Mouse (Mus musculus) cerebellum, adult 8-10 months (tissue): ENCODE data around the gene Atrnl1.

Source experiments
- DNase-seq: peaks from one replicate; pipeline ENCODE4 v3.0.0; 2022

Atrnl1 gene

DNA sequence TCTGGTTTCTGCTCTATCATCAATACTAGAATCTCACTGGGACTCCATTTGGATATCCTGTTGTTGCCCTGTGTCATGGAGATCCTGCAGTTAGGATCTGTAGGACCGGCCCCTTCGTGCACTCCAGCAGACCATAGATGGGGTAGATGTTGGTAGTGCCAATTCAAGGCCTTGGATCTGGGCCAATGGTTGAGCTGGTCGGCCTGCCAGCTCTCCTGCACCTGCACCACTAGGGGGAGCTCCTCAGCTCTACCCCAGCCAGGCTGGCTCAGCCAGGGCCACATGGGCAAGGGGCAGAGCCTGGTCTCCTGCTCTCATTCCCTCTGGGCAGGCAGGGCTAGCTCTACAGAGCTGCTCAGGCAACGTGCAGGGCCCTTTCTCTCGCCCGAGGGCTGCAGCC, 114.1 kb downstream of the Atrnl1 start:
- DNase-seq: no peak

DNA sequence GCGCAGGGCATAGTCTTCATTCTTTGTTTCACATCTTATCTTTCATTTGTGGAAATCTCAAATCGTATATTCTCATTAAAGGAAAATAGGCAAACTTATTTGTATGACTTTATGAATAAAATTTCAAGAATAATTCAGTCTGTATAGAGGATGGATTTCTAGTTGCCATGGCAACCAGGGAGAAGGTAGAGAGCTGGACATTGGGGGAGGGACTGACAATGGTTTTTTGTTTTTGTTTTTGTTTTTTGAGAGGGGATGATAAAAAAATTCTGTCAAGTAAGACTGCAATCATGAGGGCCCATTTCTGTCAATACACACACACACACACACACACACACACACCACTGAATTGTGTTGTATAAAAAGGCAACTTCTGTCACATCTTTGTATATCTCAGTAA, 114.5 kb downstream of the Atrnl1 start:
- no peak for DNase-seq

DNA sequence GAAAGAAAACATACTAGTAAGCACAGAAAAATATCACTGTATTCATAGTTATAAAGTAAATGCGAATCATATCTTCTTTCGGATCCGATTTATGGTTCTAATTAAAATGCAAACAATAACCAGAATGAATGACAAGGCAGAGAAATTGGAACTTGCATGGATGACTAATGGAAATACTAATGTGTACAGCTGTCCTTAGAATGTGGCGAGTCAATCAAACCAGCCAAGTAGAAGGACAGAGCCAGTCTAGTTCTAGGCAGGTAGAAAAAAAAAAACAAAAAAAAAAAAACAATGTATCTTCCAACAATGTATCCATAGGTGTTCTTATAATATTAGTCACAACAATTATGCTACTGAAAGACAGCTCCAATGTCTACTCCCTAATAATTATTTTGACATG, 116.2 kb downstream of the Atrnl1 start:
- DNase-seq: no peak

DNA sequence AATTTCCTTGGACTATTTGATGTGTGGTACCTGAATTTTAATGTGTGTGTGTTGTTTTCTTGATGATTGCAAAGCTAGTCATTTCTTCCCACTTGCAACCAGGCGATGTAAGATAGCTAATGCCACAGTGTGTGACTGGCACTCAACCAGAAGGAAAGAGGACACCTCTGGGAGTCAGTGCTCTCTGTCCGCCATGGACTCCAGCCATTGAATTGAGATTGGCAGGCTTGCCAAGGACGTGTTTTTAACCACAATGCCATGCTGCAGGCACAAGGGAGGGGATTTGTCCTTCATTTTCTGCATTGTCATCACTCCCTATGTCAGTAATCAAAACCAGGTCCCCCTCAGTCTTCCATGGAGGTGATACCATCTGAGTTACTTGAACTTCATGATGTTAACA, 126.6 kb downstream of the Atrnl1 start:
- no peak for DNase-seq

- DNase-seq: no peak
Measured at GRCm38 (mm10) chr19:57745579-57745978, 134.7 kb downstream of the Atrnl1 start.

DNA sequence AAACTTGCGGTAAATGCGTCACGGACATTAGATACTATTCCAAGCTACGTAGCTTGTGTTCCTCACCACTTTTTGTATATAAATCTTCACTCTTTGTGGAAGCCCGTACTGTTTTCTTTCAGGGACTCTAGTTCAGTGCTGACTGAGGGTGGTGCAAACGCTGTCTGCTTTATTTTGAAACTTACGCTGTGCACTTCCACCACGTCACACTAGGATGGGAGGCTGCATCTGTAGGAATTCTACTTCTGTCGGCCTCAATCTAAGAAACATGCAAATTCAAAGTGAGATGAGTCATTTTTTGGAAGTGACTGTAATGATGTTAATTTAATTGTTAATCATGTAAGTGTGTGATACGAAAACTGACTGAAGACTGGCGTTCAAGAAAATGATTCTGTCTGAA, 135.7 kb downstream of the Atrnl1 start:
- DNase-seq: no peak

DNA sequence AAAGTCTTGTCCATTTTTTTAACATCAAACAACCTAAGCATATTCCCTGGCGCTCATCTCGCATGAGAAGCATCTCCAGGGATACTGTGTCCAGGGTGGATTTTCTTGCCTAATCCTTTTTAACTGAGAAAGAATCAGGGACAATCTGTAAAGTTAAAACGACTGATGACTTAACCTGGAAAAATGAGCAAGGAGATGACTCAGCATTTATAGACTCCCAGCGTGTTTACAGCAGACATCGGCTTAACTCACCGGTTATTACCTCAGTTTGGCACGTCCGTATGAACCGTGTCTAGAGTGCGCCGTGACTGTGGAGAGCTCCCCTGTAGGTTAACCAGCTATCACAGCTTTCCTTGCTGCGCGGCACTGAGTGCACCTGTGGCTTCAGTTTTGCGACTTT, 141.4 kb downstream of the Atrnl1 start:
- no peak for DNase-seq

- no peak for DNase-seq
Measured at GRCm38 (mm10) chr19:57762526-57762925, 151.7 kb downstream of the Atrnl1 start.

GRCm38 (mm10) chr19:57764576-57765371, 153.9 kb downstream of the Atrnl1 start:
- DNase-seq: no peak

GRCm38 (mm10) chr19:57767051-57767450, 156.2 kb downstream of the Atrnl1 start:
- DNase-seq: no peak

DNA sequence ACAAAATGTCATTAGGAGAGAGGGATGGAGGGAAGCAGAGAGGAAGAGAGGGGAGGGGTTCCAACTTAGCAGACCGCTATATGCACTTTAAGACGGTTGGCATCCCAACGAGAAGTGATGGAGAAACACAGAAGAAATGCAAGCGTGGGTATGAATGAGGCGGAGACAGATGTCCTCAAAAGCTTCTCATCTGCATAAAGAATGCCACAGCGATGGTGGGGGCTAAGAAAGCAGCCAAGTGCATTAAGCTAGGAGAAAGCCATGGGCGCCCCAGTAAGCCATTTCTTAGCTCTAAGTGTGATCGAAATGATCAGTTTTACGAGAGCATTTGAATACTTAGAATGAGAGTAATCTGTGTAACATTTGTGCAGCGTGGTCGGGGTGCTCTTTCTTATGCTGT, 157.8 kb downstream of the Atrnl1 start:
- DNase-seq: no peak

DNA sequence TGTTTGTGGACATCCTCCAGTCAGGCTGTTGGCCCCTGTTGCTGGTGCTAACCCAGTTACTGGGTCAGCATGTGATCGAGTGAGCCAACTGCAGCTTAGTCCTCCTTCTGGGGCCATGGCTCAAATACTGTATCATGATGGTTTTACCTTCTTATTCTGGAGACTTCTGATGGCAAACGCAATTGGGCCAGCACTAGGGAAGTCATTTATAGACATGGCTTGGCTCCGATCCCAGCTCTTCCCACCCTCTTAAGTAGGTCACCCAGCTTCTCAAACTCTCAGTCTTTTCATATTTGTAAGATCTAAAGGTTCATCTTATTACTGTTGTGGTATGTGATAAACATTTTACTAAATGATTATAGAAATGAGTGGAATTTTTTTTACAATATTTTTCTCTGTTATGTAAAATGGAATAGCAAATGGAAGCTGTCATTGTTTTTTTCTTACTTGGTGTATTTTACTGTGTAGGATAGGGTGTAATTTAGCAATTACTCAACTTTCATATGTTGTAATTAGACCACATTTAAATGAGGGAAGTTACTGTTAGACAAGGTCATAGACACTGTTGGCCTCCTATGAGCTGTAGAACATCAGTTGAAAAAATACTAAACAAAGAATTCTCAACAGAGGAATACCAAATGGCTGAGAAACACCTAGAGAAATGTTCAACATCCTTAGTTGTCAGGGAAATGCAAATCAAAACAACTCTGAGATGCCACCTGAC, 171.7 kb downstream of the Atrnl1 start:
- peak; percentile 10 for DNase-seq

DNA sequence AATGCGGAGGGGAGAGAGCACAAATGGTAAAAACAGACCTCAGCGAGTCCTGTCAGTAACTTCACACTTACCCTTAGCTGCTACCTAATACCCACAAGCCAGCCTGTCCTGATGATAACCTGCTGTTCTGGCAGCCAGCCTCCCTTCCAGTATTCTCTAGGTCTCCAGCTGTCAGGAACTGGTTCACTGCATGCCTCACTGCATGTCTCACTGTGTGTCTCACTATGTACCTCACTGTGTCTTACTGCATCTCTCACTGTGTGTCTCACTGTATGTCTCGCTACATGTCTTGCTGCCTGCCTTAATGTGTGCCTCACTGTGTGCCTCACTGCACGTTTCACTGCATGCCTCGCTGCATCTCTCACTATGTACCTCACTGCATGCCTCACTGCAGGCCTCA, 175.9 kb downstream of the Atrnl1 start:
- no peak for DNase-seq

DNA sequence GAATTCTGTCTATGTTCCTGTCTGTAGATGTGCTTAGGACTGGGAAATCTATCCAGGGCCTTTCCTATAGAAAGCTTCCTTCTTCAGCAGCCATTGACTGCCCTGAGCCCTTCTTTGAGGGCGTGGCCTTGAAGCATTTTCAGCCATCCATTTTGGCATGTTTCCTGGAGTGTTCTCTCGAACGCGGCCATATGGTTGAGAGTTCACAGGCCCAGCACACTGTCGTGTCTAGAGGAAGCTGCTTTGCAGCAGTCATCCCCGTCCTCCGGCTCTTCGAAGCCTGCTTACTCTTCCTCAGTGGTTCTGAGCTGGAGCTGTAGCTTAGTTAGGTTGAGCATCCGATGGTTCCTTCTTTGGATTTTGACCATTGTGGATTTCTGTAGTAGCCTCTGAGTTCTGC, 191.4 kb downstream of the Atrnl1 start:
- no peak for DNase-seq

DNA sequence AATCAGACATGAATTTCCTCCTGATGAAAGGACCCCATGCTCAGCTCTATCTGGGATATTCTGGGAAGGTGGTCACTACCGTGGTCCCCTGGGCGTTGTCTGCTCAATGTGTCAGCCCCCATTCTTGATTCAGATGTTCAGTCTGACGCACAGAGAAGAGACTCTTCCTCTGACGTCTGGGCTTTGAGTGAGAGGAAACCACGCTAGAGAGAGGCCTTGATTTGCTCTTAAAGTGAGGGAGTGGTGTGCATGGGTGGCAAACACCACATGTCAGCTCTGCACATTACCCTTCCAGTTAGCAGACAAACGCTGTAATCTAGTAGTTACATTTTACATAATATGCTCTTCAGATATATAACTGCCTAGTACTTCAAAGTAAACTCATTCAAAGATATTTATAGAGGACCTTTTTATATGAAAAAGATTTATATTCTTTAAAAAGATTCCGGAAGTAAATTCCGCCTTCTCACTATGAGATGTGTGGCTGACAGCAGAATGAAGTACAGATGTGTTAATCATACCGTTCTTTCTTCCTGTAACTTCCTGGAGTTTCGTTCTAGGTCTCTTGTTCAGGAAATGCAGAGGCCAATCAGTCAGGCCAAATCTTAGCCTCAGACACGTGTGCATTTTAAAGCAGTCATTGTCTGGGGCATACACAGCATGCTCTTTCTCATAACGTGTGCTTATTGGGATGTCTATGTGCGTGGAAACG, 192.1 kb downstream of the Atrnl1 start:
- DNase-seq: no peak

DNA sequence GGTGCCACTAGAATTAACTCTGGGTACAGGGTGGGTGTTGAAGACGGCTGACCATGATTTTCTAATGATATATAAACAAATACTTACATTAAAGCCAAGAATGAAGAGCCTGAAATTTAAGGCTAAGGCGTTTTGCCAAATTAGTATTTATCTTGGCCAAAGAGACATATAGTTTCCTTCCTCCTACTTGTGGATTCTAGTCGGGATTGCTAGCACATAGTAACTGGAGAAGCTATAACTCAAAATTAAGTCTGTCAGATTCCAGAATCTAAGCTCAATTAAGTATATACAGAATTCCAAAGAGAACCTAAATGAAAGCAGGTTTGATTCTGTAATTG, 192.6 kb downstream of the Atrnl1 start:
- no peak for DNase-seq

GRCm38 (mm10) chr19:57808363-57808762, 197.5 kb downstream of the Atrnl1 start:
- DNase-seq: no peak

DNA sequence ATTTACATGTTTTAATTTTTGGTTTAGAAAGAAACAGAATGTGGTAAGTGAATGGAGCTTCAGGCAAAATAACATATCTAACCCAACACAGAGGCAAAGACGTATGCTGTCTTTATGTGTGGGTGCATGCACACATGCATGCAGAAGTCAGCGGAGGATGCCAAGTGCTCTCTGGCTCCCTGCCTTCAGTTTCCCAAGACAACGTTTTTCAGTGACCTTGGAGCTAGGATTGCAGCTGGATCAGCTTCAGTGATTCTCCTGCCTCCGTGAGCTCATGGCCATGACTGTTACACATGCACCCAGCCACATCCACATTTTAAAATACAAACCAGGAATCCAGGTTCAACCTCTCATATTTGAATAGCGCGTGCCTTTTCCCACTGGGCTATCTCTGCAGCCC, 203.5 kb downstream of the Atrnl1 start:
- DNase-seq: no peak

GRCm38 (mm10) chr19:57816221-57816996, 205.6 kb downstream of the Atrnl1 start:
- DNase-seq: peak; percentile 2

- DNase-seq: no peak
Measured at GRCm38 (mm10) chr19:57817736-57818135, 206.9 kb downstream of the Atrnl1 start.

DNA sequence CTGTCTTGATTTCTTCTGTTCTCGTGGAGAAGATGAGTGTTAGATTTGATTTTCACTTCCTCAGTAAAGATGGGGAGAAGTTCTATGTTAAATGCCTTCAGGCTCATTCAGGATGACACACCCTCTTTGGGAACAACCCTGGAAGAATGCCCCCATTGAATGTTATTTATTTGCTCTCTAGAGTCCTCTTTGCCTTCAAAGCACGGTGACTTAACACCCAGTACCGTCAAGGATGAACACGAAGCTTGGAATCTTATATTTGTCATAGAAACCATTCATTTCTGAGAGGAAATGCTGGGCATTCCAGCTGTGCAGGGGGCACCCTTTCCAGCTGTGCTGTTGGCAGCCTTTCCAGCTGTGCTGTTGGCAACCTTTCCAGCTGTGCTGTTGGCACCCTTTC, 212.6 kb downstream of the Atrnl1 start:
- DNase-seq: no peak

DNA sequence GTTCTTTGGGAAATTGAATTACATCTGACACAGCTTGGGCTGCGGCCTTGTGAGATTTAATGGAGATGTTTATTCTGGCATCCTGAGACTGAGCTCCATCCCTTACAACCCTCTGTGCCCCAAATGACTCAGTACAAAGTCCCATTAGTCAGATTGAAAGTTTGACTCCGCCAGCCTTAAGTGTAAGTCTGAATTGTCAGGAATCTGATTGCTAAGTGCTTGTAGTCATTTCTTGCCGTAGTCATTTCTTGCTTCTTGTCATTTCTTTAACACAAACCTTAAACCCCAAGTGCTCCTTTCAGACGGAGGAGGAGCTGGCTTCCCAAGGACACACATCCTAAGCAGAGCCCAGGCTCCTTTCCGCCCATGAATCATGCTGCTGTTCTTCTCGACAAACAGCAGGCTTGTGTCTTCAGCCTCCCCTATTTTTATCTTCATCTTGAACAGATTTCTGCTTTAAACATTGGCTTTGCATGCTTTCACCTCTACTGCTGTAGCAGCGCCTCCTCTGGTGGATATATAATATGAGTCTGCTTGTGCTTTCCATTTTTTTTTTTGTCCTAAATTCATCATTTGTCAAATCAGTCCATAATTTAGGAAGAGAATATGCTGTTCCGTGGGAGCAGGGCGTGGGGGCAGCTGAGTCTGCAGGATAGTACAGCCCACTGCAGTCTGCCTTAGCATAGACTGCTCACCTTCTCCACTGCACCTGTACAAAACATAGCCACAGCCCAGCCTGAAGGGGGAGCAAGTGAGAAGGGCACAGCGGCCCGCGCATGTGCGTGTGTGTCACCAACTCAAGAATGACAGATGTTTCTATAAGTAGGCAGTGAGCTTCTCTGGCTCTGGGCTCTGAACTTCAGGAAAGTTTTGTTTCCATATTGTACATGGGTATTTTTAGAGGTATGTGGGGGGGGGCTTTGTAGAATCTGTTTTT, 214.7 kb downstream of the Atrnl1 start:
- no peak for DNase-seq
